Mouse (Mus musculus) embryonic facial prominence, embryonic 15.5 days (tissue): ENCODE results near the gene Amdhd2. TPM values are rescaled to one million over a fixed set of nuclear protein-coding genes. Genes with fewer than 3 reads are reported as not detected.
"Not testable (repeated sequence)": the region's sequence is repeated elsewhere in the genome, so short reads cannot be mapped to it uniquely, and the experiment has no call there.

ENCODE experiments used
- ATAC-seq: fragments of 200-750 bp; cut with Nextera tagmentation; 2 replicates; pipeline ENCODE4 v1.8.0; 2017; ENCODE audit warnings: low read depth, moderate TSS enrichment; ENCODE audit not compliant: insufficient number of reproducible peaks, low FRiP score, low TSS enrichment
- H3K27ac ChIP-seq: fragments of 300-500 bp; sonication (generic); replicated peaks from 2 replicates; pipeline ENCODE4 v1.5.1; 2015; ENCODE audit warnings: mild to moderate bottlenecking, inconsistent platforms
- H3K27me3 ChIP-seq: fragments of 300-500 bp; sonication (generic); 2 replicates; pipeline ENCODE4 v1.6.1; 2015; ENCODE audit warnings: inconsistent platforms
- H3K36me3 ChIP-seq: fragments of 300-500 bp; sonication (generic); 2 replicates; pipeline ENCODE4 v1.6.1; 2015; ENCODE audit warnings: mild to moderate bottlenecking, inconsistent platforms
- H3K4me1 ChIP-seq: fragments of 300-500 bp; sonication (generic); 2 replicates; pipeline ENCODE4 v1.6.1; 2015; ENCODE audit warnings: inconsistent platforms
- H3K4me2 ChIP-seq: fragments of 300-500 bp; sonication (generic); replicated peaks from 2 replicates; pipeline ENCODE4 v1.6.1; 2015; ENCODE audit warnings: mild to moderate bottlenecking, inconsistent platforms
- H3K4me3 ChIP-seq: fragments of 300-500 bp; sonication (generic); replicated peaks from 2 replicates; pipeline ENCODE4 v1.5.1; 2015; ENCODE audit warnings: mild to moderate bottlenecking, inconsistent platforms
- H3K9ac ChIP-seq: fragments of 300-500 bp; sonication (generic); 2 replicates; pipeline ENCODE4 v1.6.1; 2015; ENCODE audit warnings: inconsistent platforms
- H3K9me3 ChIP-seq: fragments of 300-500 bp; sonication (generic); replicated peaks from 2 replicates; pipeline ENCODE4 v1.6.1; 2016; ENCODE audit warnings: inconsistent platforms
- WGBS: fragments of 180-500 bp; shearing (Covaris S2); methylation state at CpG from one replicate; pipeline ENCODE4 v1.1.7; 2015; 5-methylcytosine and 5-hydroxymethylcytosine counted together
- polyA plus RNA-seq: library from polyadenylated mRNA; unstranded; fragments of >200 nt; fragmentation: Nextera tagmentation; extraction: Ambion mirVana; gene quantifications from 2 replicates; pipeline ENCODE4 v1.2.1, GENCODE M21; 2015

Gene Amdhd2
- polyA plus RNA-seq, 1 experiment from 2014 or later: 37.5 TPM

GRCm38 (mm10) chr17:24137226-24137880 is 26.2 kb downstream of the Amdhd2 start:
- no peak for ATAC-seq
- H3K36me3 ChIP-seq: no peaks in the 10 kb centered on the region
- H3K4me3 ChIP-seq: no peak overlapping the region
- no peak overlapping the region for H3K9ac ChIP-seq
- no peaks in the 10 kb centered on the region for H3K27me3 ChIP-seq
- peaks cover 28% of the 10 kb centered on the region for H3K4me1 ChIP-seq
- H3K4me2 ChIP-seq: no peak overlapping the region
- H3K9me3 ChIP-seq: no peaks in the 10 kb centered on the region
- WGBS: 50% methylated on average over 2 of the region's 2 CpGs
- H3K27ac ChIP-seq: no peak overlapping the region

- H3K4me3 ChIP-seq: no peak overlapping the region
- peaks cover 17% of the 10 kb centered on the region; the same call in 1 of the 2 replicates for H3K4me1 ChIP-seq
- no peak overlapping the region for H3K4me2 ChIP-seq
- no peaks in the 10 kb centered on the region for H3K36me3 ChIP-seq
- no peaks in the 10 kb centered on the region for H3K9me3 ChIP-seq
- no peak for ATAC-seq
- H3K27me3 ChIP-seq: no peaks in the 10 kb centered on the region
- no peak overlapping the region for H3K27ac ChIP-seq
- no peak overlapping the region for H3K9ac ChIP-seq
Observed at GRCm38 (mm10) chr17:24134062-24134461, 29.5 kb downstream of the Amdhd2 start.

- H3K36me3 ChIP-seq, H3K27ac ChIP-seq, H3K9ac ChIP-seq, H3K4me2 ChIP-seq, H3K4me3 ChIP-seq, H3K27me3 ChIP-seq, ATAC-seq, H3K9me3 ChIP-seq: not testable (repeated sequence)
- WGBS: 91% methylated on average over 4 of the region's 4 CpGs
- H3K4me1 ChIP-seq: peaks cover 17% of the 10 kb centered on the region; the same call in 1 of the 2 replicates
Observed at GRCm38 (mm10) chr17:24132919-24133318, 30.6 kb downstream of the Amdhd2 start.

- no peak overlapping the region for H3K4me2 ChIP-seq
- no peaks in the 10 kb centered on the region for H3K9me3 ChIP-seq
- no peak overlapping the region for H3K27ac ChIP-seq
- H3K9ac ChIP-seq: no peak overlapping the region
- H3K4me1 ChIP-seq: peaks cover 10% of the 10 kb centered on the region; the same call in 1 of the 2 replicates
- H3K4me3 ChIP-seq: no peak overlapping the region
- no peaks in the 10 kb centered on the region for H3K27me3 ChIP-seq
- 89% methylated on average over 3 of the region's 3 CpGs for WGBS
- ATAC-seq: no peak
- no peaks in the 10 kb centered on the region for H3K36me3 ChIP-seq
Observed at GRCm38 (mm10) chr17:24131570-24131969, 32.0 kb downstream of the Amdhd2 start.

- 95% methylated on average over 3 of the region's 4 CpGs for WGBS
- H3K4me2 ChIP-seq, H3K4me1 ChIP-seq, H3K27ac ChIP-seq, H3K4me3 ChIP-seq, H3K27me3 ChIP-seq, H3K9me3 ChIP-seq, H3K9ac ChIP-seq, ATAC-seq, H3K36me3 ChIP-seq: not testable (repeated sequence)
Observed at GRCm38 (mm10) chr17:24129246-24129645, 34.3 kb downstream of the Amdhd2 start.

GRCm38 (mm10) chr17:24127592-24127991 is 36.0 kb downstream of the Amdhd2 start:
- H3K9me3 ChIP-seq: no peaks in the 10 kb centered on the region
- 94% methylated on average over 1 of the region's 1 CpGs for WGBS
- H3K4me1 ChIP-seq: peaks cover 10% of the 10 kb centered on the region; the same call in 1 of the 2 replicates
- H3K36me3 ChIP-seq: no peaks in the 10 kb centered on the region
- no peak overlapping the region for H3K4me3 ChIP-seq
- H3K4me2 ChIP-seq: no peak overlapping the region
- ATAC-seq: no peak
- no peak overlapping the region for H3K9ac ChIP-seq
- no peaks in the 10 kb centered on the region for H3K27me3 ChIP-seq
- no peak overlapping the region for H3K27ac ChIP-seq

GRCm38 (mm10) chr17:24126801-24127200 is 36.8 kb downstream of the Amdhd2 start:
- H3K36me3 ChIP-seq: no peaks in the 10 kb centered on the region
- H3K9me3 ChIP-seq: no peaks in the 10 kb centered on the region
- H3K4me2 ChIP-seq: no peak overlapping the region
- ATAC-seq: no peak
- no peak overlapping the region for H3K9ac ChIP-seq
- H3K27me3 ChIP-seq: no peaks in the 10 kb centered on the region
- H3K4me3 ChIP-seq: no peak overlapping the region
- 63% methylated on average over 3 of the region's 3 CpGs for WGBS
- no peak overlapping the region for H3K27ac ChIP-seq
- H3K4me1 ChIP-seq: peaks cover 10% of the 10 kb centered on the region; the same call in 1 of the 2 replicates

GRCm38 (mm10) chr17:24119446-24119845 is 44.1 kb downstream of the Amdhd2 start:
- no peak overlapping the region for H3K4me2 ChIP-seq
- no peak for ATAC-seq
- H3K27me3 ChIP-seq: no peaks in the 10 kb centered on the region
- WGBS: 61% methylated on average over 3 of the region's 3 CpGs
- H3K36me3 ChIP-seq: no peaks in the 10 kb centered on the region
- no peak overlapping the region for H3K27ac ChIP-seq
- H3K9me3 ChIP-seq: no peaks in the 10 kb centered on the region
- no peak overlapping the region for H3K4me3 ChIP-seq
- peaks cover 8% of the 10 kb centered on the region for H3K4me1 ChIP-seq
- no peak overlapping the region for H3K9ac ChIP-seq

- Histone ChIP-seq H3K9ac (no peak overlapping the region), H3K9me3 (no peaks in the 10 kb centered on the region), H3K36me3 (peaks cover 17% of the 10 kb centered on the region), H3K4me2 (no peak overlapping the region), H3K4me3 (no peak overlapping the region), H3K27ac (no peak overlapping the region), H3K4me1 (peaks cover 8% of the 10 kb centered on the region), H3K27me3 (no peaks in the 10 kb centered on the region)
- 84% methylated on average over 4 of the region's 4 CpGs for WGBS
- no peak for ATAC-seq
Observed at GRCm38 (mm10) chr17:24113031-24113430, 50.5 kb downstream of the Amdhd2 start.

- no peak overlapping the region for H3K27ac ChIP-seq
- H3K4me2 ChIP-seq: no peak overlapping the region
- no peak overlapping the region for H3K4me3 ChIP-seq
- no peak for ATAC-seq
- H3K9me3 ChIP-seq: no peaks in the 10 kb centered on the region
- peaks cover 20% of the 10 kb centered on the region for H3K36me3 ChIP-seq
- peaks cover under 1% of the 10 kb centered on the region for H3K4me1 ChIP-seq
- no peak overlapping the region for H3K9ac ChIP-seq
- H3K27me3 ChIP-seq: no peaks in the 10 kb centered on the region
- 66% methylated on average over 1 of the region's 1 CpGs for WGBS
Observed at GRCm38 (mm10) chr17:24111256-24111655, 52.3 kb downstream of the Amdhd2 start.

- no peaks in the 10 kb centered on the region for H3K4me1 ChIP-seq
- H3K9me3 ChIP-seq: no peaks in the 10 kb centered on the region
- peaks cover 36% of the 10 kb centered on the region for H3K36me3 ChIP-seq
- no peak overlapping the region for H3K9ac ChIP-seq
- 57% methylated on average over 1 of the region's 1 CpGs for WGBS
- no peak overlapping the region for H3K4me3 ChIP-seq
- no peak overlapping the region for H3K27ac ChIP-seq
- no peak overlapping the region for H3K4me2 ChIP-seq
- H3K27me3 ChIP-seq: no peaks in the 10 kb centered on the region
- ATAC-seq: no peak
Observed at GRCm38 (mm10) chr17:24108896-24109295, 54.7 kb downstream of the Amdhd2 start.
